ENCODE assay signal across 8 mouse cellular contexts in the genomic region with DNA sequence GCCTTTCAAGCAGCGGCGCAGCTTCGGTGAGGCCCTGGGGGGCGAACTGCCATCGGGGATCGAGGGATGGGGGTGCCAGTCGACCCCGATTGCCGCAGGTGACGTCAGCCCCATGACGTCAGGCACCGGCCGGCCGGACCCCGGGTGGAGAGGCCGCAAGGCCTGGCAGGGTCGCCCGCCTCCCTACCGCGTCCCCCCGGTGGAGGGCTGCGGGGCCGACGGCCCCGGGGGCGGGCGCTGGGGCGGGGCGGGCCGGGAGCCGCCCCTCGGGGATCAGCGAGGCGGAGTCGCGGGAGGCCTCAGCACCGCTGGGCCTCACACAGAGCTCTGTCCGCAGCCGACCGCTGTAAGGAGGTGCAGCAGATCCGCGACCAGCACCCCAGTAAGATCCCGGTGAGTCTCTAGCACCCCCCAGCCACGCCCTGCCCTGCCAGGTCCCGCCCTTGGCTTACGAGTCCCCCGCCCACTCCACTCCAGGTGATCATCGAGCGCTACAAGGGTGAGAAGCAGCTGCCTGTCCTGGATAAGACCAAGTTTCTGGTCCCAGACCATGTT. TPM values are rescaled to one million over a fixed set of nuclear protein-coding genes. Genes with fewer than 3 reads are reported as not detected.
DNase-seq lines count a peak whose midpoint lies in the region; ATAC-seq and TF ChIP-seq lines count a peak whose summit lies in the region.

No protein-coding gene starts in this region.

- H3K4me1 ChIP-seq in G1E (ENCODE audit: insufficient read depth, low read depth, low read length), result peaks cover 15% of the 10 kb centered on the region
- no peaks in the 10 kb centered on the region for H3K4me1 ChIP-seq in embryonic fibroblast, embryonic 13.5 days (ENCODE audit: control insufficient read depth, insufficient read depth, low read length)
- peaks cover 29% of the 10 kb centered on the region for H3K4me1 ChIP-seq in heart, embryonic 15.5 days (replicated peaks)

- peak overlapping the region; percentile 50 for H3K27ac ChIP-seq in embryonic fibroblast, embryonic 13.5 days (ENCODE audit: insufficient read depth, low read length)
- H3K27ac ChIP-seq in heart, embryonic 15.5 days, result peak overlapping the region; percentile 94

- H3K4me2 ChIP-seq in heart, embryonic 15.5 days, result peak overlapping the region; percentile 82

- peaks cover 44% of the 10 kb centered on the region for H3K36me3 ChIP-seq in G1E (replicated peaks)
- H3K36me3 ChIP-seq in heart, embryonic 15.5 days, result peaks cover 4% of the 10 kb centered on the region; the same call in 1 of the 2 replicates

- no peak; the same call in 1 of the 2 replicates for ATAC-seq in G1E (ENCODE audit: extremely low read depth, insufficient number of reproducible peaks, low FRiP score, poor library complexity, severe bottlenecking)
- ATAC-seq in heart, embryonic 15.5 days (replicated peaks; ENCODE audit: insufficient number of reproducible peaks, insufficient read depth, low FRiP score, low read depth), result peak; percentile 93

- TF ChIP-seq POLR2A in embryonic fibroblast, embryonic 13.5 days (IDR thresholded peaks at IDR 0.05; ENCODE audit: low read depth, low read length), result peak; percentile 86

- H3K4me3 ChIP-seq in G1E (ENCODE audit: low read depth, low read length), result peak overlapping the region; percentile 87
- peak overlapping the region; percentile 66 for H3K4me3 ChIP-seq in embryonic fibroblast, embryonic 13.5 days (ENCODE audit: insufficient read depth, low read length)
- peak overlapping the region; percentile 97 for H3K4me3 ChIP-seq in heart, embryonic 15.5 days

- H3K27me3 ChIP-seq in G1E (ENCODE audit: insufficient read depth, low read length), result peaks cover 3% of the 10 kb centered on the region; the same call in 1 of the 2 replicates
- H3K27me3 ChIP-seq in heart, embryonic 15.5 days, result no peaks in the 10 kb centered on the region

- no peaks in the 10 kb centered on the region for H3K9me3 ChIP-seq in G1E (replicated peaks)
- no peaks in the 10 kb centered on the region for H3K9me3 ChIP-seq in heart, embryonic 15.5 days (replicated peaks)

- WGBS in heart, embryonic 15.5 days, result 0% methylated on average over 46 of the region's 49 CpGs

- H3K9ac ChIP-seq in heart, embryonic 15.5 days, result peak overlapping the region; percentile 98

- DNase-seq in G1E (ENCODE audit: low spot score), result peak; percentile 83
- DNase-seq in brain, adult 2 months (ENCODE audit: low read depth, low spot score), result peak; percentile 67
- peak; percentile 66 to 80 for DNase-seq in kidney, postnatal 36 days
- peak; percentile 73 for DNase-seq in lung, postnatal 14 days
- peak; percentile 65 for DNase-seq in retina, embryonic 14.5 days (ENCODE audit: low spot score)
- peak; percentile 72 for DNase-seq in urinary bladder, postnatal 14 days (ENCODE audit: low spot score)

- TF ChIP-seq CTCF in G1E (IDR thresholded peaks at IDR 0.05; ENCODE audit: low read depth, low read length), result no peak
- no peak for TF ChIP-seq CTCF in embryonic fibroblast, embryonic 13.5 days (IDR thresholded peaks at IDR 0.05; ENCODE audit: borderline replicate concordance, insufficient read depth, low read length)

RNA-seq across cellular contexts. Expression of a gene that starts 0.6 kb away (rescaled TPM):
- total RNA-seq in G1E (2014; fragmentation: Nextera tagmentation), result not detected in 2 replicates
- 2.3 and 9.6 TPM in 2 replicates for total RNA-seq in G1E (2017)
- polyA plus RNA-seq in G1E (2012), result 7.1 and 10.4 TPM in 2 replicates
- polyA plus RNA-seq in embryonic fibroblast, embryonic 13.5 days (2011; ENCODE audit: insufficient read length, low read depth, missing spikeins), result 134 and 137 TPM in 2 replicates
- polyA plus RNA-seq in heart, embryonic 15.5 days (2015; fragmentation: Nextera tagmentation; extraction: Ambion mirVana), result 354 and 380 TPM in 2 replicates

RNA-seq across cellular contexts. Expression of a gene that starts 40.4 kb away (rescaled TPM):
- total RNA-seq in G1E (2014; fragmentation: Nextera tagmentation) (291 and 350 TPM in 2 replicates), G1E (2017) (176 and 200 TPM in 2 replicates)
- polyA plus RNA-seq in G1E (2012), result 55.5 and 117 TPM in 2 replicates
- polyA plus RNA-seq in embryonic fibroblast, embryonic 13.5 days (2011; ENCODE audit: insufficient read length, low read depth, missing spikeins), result 498 and 600 TPM in 2 replicates
- 375 and 381 TPM in 2 replicates for polyA plus RNA-seq in heart, embryonic 15.5 days (2015; fragmentation: Nextera tagmentation; extraction: Ambion mirVana)

Comparison
In these comparisons a context has a peak if more than half of its experiments do, and no peak if none do; other contexts are left out.
1. RNA of a gene that starts 0.6 kb away (polyA plus RNA-seq): 354 to 380 TPM in heart, embryonic 15.5 days and 134 to 137 TPM in embryonic fibroblast, embryonic 13.5 days; 7.1 to 10.4 TPM in G1E; every median in the first group is over 10 times any median in the second.
2. Peak in every context shown above with its lines, with median percentiles within 50 percentile points of each other: DNase-seq and H3K4me3 ChIP-seq.